Comparison of ENCODE assay signal across 21 mouse cellular contexts in the genomic region with DNA sequence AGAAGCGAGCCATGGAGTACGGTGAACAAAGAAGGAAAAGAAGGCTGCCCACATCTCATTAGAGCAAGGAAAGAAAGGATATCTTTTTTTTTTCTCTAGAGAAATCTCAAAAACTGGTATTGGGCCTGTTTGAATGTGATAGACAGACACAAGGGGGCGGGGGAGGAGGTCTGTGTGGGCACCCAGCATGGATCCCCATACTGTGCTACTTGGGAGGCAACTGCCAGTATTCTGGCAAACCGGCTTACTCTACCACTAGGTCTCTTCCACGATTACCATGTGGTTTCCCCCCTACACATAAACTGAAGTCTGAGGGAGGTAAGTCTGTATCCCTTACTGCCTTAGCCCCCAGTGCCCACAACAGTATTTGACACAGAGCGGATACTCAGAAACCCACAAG. TPM values are rescaled to one million over a fixed set of nuclear protein-coding genes. Genes with fewer than 3 reads are reported as not detected.
DNase-seq lines count a peak whose midpoint lies in the region; TF ChIP-seq lines count a peak whose summit lies in the region.
"Had no signal": no experiment of that assay in that cellular context is flagged by ENCODE, and none has a peak within 500 bp of the region (broad histone marks: within the 10 kb centered on the region; RNA-seq: fewer than 3 reads in every experiment).

No protein-coding gene starts in this region.

- no peak overlapping the region for H3K27ac ChIP-seq in layer of hippocampus, adult 2 months
- H3K27ac ChIP-seq: embryonic facial prominence, embryonic 10.5 days; embryonic facial prominence, embryonic 12.5 days; forebrain, embryonic 13.5 days; forebrain, embryonic 15.5 days had no signal

- H3K4me3 ChIP-seq in layer of hippocampus, adult 2 months: no peak overlapping the region
- no peak overlapping the region for H3K4me3 ChIP-seq in lung, adult 2 months (replicated peaks; ENCODE audit: extremely low read depth, low read depth, low read length)
- H3K4me3 ChIP-seq: embryonic facial prominence, embryonic 10.5 days; embryonic facial prominence, embryonic 12.5 days; forebrain, embryonic 13.5 days; forebrain, embryonic 15.5 days had no signal

- no peak for TF ChIP-seq CTCF in layer of hippocampus, adult 2 months (conservative IDR thresholded peaks at IDR 0.05)
- TF ChIP-seq CTCF in lung, adult 2 months (IDR thresholded peaks at IDR 0.05; ENCODE audit: insufficient read depth, low read length): no peak

- 86% methylated on average over 6 of the region's 6 CpGs for WGBS in lung, adult 2 months

- DNase-seq in layer of hippocampus, adult 11-12 months (ENCODE audit: low spot score): peak; percentile 15
- no peak for DNase-seq in layer of hippocampus, postnatal 10 days (ENCODE audit: low spot score in 2 of 2)
- DNase-seq in layer of hippocampus, adult 2 months (ENCODE audit: low spot score in 2 of 2): peak; percentile 33 to 57
- no peak for DNase-seq in layer of hippocampus, postnatal 25 days (ENCODE audit: extremely low spot score in 1 of 2, low spot score in 1 of 2)
- no peak for DNase-seq in lung, adult 2 months
- DNase-seq: adrenal gland, adult 8-10 months; adrenal gland, postnatal 14 days; adrenal gland, postnatal 36 days; B cell, adult 2 months; cerebellum, adult 11-12 months; cerebellum, adult 2 months; cerebellum, adult 9-10 months; cerebellum, postnatal 10 days; cerebellum, postnatal 25 days had no signal

- H3K4me1 ChIP-seq in lung, adult 2 months (ENCODE audit: control insufficient read depth, insufficient read depth, low read length): no peaks in the 10 kb centered on the region
- H3K4me1 ChIP-seq: embryonic facial prominence, embryonic 12.5 days had no signal

- no peak for TF ChIP-seq POLR2A in lung, adult 2 months (IDR thresholded peaks at IDR 0.05; ENCODE audit: borderline replicate concordance, extremely low read depth, low read depth, low read length)

RNA-seq across cellular contexts. Expression of a gene that starts 59.4 kb away (rescaled TPM):
- total RNA-seq in layer of hippocampus, postnatal 10 days (2021): 100 to 1,000 TPM; 232 to 243 TPM
- 100 to 1,000 TPM; 239 to 246 TPM for total RNA-seq in layer of hippocampus, adult 2 months (2021)
- 100 to 1,000 TPM; 236 to 241 TPM for total RNA-seq in layer of hippocampus, postnatal 25 days (2021)
- 12.5 and 13.1 TPM in 2 replicates for polyA plus RNA-seq in lung, adult 2 months (2012; rRNA removed)
- polyA plus RNA-seq: G1E had no signal

RNA-seq across cellular contexts. Expression of a gene that starts 59.6 kb away (rescaled TPM):
- 1 to 10 TPM; 1.2 to 1.8 TPM for total RNA-seq in layer of hippocampus, postnatal 10 days (2021)
- total RNA-seq in layer of hippocampus, adult 2 months (2021): 1 to 10 TPM; 1.5 to 1.9 TPM
- total RNA-seq in layer of hippocampus, postnatal 25 days (2021): 1 to 10 TPM; 1.2 to 1.5 TPM
- 3.1 and 4.6 TPM in 2 replicates for polyA plus RNA-seq in lung, adult 2 months (2012; rRNA removed)
- polyA plus RNA-seq: activated CD4-positive, CD25-positive, alpha-beta regulatory T cell, adult 4 months; CD4-positive, CD25-positive, alpha-beta regulatory T cell, adult 4 months had no signal

Comparison
In these comparisons a context has a peak if more than half of its experiments do, and no peak if none do; other contexts are left out.
1. DNase-seq: peak in layer of hippocampus, adult 11-12 months (single experiment) and layer of hippocampus, adult 2 months (2 of 2); none in layer of hippocampus, postnatal 10 days (0 of 2), layer of hippocampus, postnatal 25 days (0 of 2) and lung, adult 2 months (single experiment).